11 mouse cellular contexts compared by ENCODE assay signal in genomic region chr6:52936995-52937394, GRCm38 (mm10).
A peak's percentile ranks its signal among the peaks of the same experiment; 100 is the strongest.
DNase-seq lines count a peak whose midpoint lies in the region; ATAC-seq and TF ChIP-seq lines count a peak whose summit lies in the region.
"Had no signal": no experiment of that assay in that cellular context is flagged by ENCODE, and none has a peak within 500 bp of the region (broad histone marks: within the 10 kb centered on the region; RNA-seq: fewer than 3 reads in every experiment).

No protein-coding gene starts in this region.

- H3K4me3 ChIP-seq in limb, embryonic 14.5 days (replicated peaks; ENCODE audit: low read length) = no peak overlapping the region
- H3K4me3 ChIP-seq: erythroblast, embryonic 14.5 days; myocyte had no signal

- TF ChIP-seq POLR2A in limb, embryonic 14.5 days (IDR thresholded peaks at IDR 0.05; ENCODE audit: borderline replicate concordance, extremely low read depth, insufficient read depth, insufficient read length) = no peak

- WGBS in limb, embryonic 14.5 days = 18% methylated on average over 10 of the region's 10 CpGs

- no peaks in the 10 kb centered on the region for H3K9me3 ChIP-seq in limb, embryonic 14.5 days (ENCODE audit: control insufficient read depth, low read length)

- H3K27me3 ChIP-seq in limb, embryonic 14.5 days (ENCODE audit: control insufficient read depth, insufficient read depth, low read length) = no peaks in the 10 kb centered on the region; the same call in 1 of the 2 replicates

- H3K27ac ChIP-seq in limb, embryonic 14.5 days (replicated peaks; ENCODE audit: low read depth, low read length) = no peak overlapping the region

- no peak overlapping the region for H3K9ac ChIP-seq in limb, embryonic 14.5 days (ENCODE audit: low read depth, low read length, severe bottlenecking)

- H3K4me2 ChIP-seq in limb, embryonic 14.5 days (replicated peaks; ENCODE audit: low read depth, low read length, severe bottlenecking) = no peak overlapping the region; the same call in 1 of the 2 replicates

- no peaks in the 10 kb centered on the region for H3K36me3 ChIP-seq in limb, embryonic 14.5 days (ENCODE audit: control insufficient read depth, insufficient read depth, low read length)

- DNase-seq in adrenal gland, postnatal 14 days = peak; percentile 46
- DNase-seq in adrenal gland, adult 8-10 months = no peak
- peak; percentile 43 to 58 for DNase-seq in layer of hippocampus, postnatal 10 days (ENCODE audit: low spot score in 2 of 2)
- no peak for DNase-seq in layer of hippocampus, postnatal 36 days
- peak; percentile 72 to 75 for DNase-seq in cerebellum, postnatal 36 days
- peak; percentile 88 for DNase-seq in limb, embryonic 14.5 days (ENCODE audit: low spot score)
- no peak for DNase-seq in frontal cortex, postnatal 14 days (ENCODE audit: low spot score in 2 of 2)
- DNase-seq in layer of hippocampus, adult 9-11 months = no peak
- DNase-seq: thymus, postnatal 4 days had no signal

- H3K4me1 ChIP-seq in limb, embryonic 14.5 days (ENCODE audit: control insufficient read depth, insufficient read depth, low read length) = peaks cover 35% of the 10 kb centered on the region

- ATAC-seq in limb, embryonic 14.5 days (ENCODE audit: low FRiP score, low read depth) = peak; percentile 36; the same call in 1 of the 2 replicates

Comparison
In these comparisons a context has a peak if more than half of its experiments do, and no peak if none do; other contexts are left out.
1. DNase-seq: peak in adrenal gland, postnatal 14 days (single experiment), layer of hippocampus, postnatal 10 days (2 of 2), cerebellum, postnatal 36 days (2 of 2) and limb, embryonic 14.5 days (single experiment); none in adrenal gland, adult 8-10 months (single experiment), layer of hippocampus, postnatal 36 days (0 of 2), frontal cortex, postnatal 14 days (0 of 2) and layer of hippocampus, adult 9-11 months (single experiment).